Mouse (Mus musculus): ENCODE data around the gene Rev1.

The Rev1 gene

GRCm38 (mm10) chr1:38071326-38071725 lies 58.3 kb downstream of the Rev1 start:
- in situ Hi-C loops (cut with MboI, MseI): no loop called here

DNA sequence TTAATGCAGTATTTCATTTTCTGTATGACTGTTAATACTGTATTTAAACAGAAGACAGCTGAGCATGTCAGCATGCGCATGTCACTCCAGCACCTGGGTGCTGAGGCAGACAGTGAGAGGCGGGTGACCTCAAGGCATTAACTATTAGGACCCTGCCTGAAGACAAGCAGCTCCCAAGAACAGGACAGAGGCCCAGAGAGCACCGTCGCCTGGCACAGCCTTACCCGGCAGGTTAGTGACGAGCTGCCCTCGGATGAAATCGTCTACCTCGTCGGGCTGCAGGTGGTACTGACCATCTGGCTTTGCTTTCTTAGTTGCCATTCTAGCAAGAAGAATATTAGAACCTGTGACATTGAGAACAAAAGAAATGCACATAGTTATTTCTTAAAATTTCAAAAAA lies 62.3 kb downstream of the Rev1 start:
- in situ Hi-C loops (cut with MboI, MseI): loop anchor here (10.0 kb wide), 1 partner anchor 1472 kb away; no protein-coding TSS in a partner anchor

- in situ Hi-C loops (cut with MboI, MseI): loop anchor here (10.0 kb wide), 1 partner anchor 1467 kb away; no protein-coding TSS in a partner anchor
Observed at GRCm38 (mm10) chr1:38062156-38062555, 67.4 kb downstream of the Rev1 start.

DNA sequence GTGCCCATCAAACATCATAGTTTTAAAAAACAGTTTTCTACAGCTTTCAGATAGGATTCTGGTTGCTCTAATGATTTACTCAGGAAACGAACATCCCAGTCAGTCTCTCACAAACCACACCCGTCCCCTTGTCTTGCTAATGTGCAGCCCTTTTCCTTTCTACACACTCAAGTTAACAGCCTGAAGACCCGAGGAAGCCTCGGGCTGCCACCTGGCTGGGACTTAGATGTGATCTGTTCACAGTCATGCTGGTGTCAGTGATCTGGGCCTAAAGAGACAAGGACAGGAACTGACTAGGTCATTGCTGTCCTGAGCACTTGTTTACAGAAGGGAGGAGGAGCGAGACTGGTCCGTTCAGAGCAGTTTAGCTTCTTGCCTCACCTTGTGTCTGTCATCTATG lies 71.2 kb downstream of the Rev1 start:
- in situ Hi-C loops (cut with MboI, MseI): no loop called here

DNA sequence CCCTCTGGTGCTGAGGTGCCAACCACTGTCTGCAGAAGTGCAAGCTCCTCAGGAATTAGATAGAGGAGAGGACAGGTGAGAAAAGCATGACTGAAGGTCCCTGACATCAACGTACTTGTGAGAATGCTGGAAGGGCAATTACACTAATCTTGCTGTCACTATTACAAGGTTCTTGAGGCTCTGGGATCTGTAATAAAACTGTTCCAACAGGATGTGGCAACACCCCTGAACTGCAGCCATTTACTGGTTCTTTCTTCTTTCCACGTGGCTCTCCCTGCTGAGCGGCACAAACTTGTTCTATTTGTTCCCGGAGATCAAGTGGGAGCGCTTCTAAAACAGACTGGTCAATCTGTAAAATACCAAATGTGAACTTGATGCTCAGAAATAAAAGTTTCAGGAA lies 74.4 kb downstream of the Rev1 start:
- in situ Hi-C loops (cut with MboI, MseI): no loop called here

DNA sequence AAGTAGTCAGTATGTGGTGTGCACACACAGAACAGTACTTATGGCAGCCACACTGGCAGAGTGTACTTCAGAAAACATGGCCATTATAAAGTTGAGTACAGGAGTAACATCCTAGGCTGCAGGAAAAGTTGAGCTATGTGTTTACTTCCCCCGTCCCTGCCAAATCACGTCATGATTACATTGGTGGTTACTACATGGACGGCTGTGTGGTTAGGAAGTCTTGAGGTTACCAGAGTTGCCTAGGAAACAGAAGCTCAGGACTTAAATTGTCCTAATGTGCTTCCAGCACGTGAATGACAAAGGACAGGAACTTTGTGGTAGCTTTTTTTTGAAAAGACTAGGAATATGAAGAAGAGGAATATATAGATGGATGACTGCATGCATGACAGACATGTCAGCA lies 80.0 kb downstream of the Rev1 start:
- in situ Hi-C loops (cut with MboI, MseI): no loop called here

- in situ Hi-C loops (cut with MboI, MseI): no loop called here
Observed at GRCm38 (mm10) chr1:38048121-38048520, 81.5 kb downstream of the Rev1 start.

GRCm38 (mm10) chr1:38038898-38039297 lies 90.7 kb downstream of the Rev1 start:
- in situ Hi-C loops (cut with MboI, MseI): no loop called here

GRCm38 (mm10) chr1:38037375-38037774 lies 92.2 kb downstream of the Rev1 start:
- in situ Hi-C loops (cut with MboI, MseI): no loop called here

DNA sequence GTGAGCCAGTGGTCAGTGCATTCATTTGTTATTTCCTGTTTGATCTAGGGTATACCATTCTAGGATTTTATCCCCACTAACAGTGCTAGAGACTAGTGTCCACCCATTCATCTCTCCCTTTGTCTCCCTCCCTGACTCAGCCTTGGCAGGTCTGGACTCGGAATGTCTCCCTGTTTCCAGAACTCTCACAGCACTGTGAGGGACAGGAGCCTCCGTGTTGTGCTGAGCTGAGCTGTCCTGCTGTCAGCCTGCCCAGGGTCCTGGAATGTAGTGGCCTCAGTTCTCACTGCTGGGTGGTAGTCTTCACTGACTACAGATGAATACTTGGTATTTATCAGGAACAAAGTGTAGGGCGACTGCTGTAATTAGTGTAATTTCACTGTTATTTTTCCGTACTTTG lies 94.1 kb downstream of the Rev1 start:
- in situ Hi-C loops (cut with MboI, MseI): no loop called here

DNA sequence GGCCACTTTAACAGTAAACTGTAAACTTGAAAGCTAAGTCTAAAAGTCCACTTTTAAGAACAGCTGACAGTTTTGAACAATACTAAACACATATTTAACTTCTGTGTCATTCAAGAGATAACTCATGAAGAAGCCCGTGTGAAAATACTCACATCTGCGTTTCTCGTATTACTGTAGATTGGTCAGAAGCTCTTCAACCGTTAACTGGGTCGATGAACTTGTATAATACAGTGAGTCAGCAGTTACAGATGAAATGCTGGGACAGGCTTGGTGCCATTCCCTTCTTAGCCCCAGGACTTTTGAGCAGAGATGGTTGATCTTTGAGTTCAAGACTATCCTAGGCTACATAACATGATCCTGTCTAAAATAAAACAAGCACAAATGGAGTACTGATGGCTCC lies 98.2 kb downstream of the Rev1 start:
- in situ Hi-C loops (cut with MboI, MseI): no loop called here

GRCm38 (mm10) chr1:38027301-38027700 lies 102.3 kb downstream of the Rev1 start:
- in situ Hi-C loops (cut with MboI, MseI): no loop called here

DNA sequence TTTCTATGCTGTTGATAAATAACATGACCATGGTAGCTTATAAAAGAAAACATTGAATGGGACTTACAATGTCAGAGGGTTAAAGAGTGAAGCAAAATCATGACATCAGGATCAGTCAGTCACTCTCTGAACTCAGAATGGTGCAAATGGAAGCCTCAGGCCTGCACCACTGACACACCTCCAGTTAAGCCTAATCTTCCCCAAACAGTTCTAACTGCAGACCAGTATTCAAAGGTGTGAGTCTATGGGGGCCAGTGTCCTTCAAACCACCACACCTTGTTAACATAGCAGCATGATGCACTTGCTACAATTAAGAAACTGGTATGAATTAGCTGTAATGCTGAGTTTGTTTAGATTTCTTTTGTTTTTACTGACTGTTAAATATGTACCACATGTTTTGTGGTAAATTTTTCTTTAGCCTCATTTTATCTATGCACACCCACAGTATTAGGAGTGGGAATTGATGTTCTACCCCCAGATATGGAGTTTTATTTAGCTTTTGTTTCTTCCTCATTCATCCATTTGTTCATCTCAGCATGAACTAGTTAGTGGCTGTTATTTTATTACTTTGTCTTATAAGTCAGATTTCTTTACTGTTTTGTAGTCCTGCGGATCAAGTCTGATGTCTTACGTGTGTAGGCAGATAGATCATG lies 114.9 kb downstream of the Rev1 start:
- in situ Hi-C loops (cut with MboI, MseI): no loop called here

DNA sequence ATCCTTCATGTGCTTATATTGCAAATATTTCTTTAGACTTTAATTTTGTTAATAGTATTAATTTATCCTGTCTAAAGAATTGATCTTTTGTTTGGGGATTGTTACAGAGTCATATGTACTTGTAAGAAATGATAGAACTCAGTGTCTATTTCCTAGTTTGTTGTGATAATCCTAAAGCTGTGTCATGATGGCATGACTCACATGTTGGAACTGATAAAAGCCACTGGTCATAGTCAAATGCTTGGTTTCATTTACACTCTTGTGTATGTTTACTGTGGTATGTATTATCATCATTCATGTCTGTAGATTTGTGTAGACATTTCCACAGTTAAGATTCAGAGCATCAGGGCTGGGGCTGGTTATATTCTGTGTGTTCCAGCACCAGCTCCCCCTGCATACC lies 117.1 kb downstream of the Rev1 start:
- in situ Hi-C loops (cut with MboI, MseI): no loop called here

DNA sequence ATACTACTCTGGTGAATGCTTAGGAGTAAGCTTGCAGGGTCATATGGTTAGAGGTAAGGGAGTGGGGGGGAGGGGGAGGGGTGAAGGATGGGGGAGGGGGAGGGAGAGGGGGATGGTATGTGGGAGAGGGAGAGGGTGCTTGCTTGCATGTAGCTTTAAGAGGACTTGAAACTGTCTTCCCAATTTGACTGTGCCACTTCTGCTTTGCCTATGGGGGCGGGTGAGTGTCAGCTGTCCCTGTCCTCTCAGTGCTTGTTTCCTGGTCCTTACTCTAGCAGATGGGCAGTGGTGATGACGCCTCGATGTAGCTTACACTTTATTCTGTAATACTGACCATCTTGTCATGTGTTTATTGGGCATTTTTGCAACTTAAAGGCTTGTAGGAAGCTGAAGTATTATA lies 117.5 kb downstream of the Rev1 start:
- in situ Hi-C loops (cut with MboI, MseI): no loop called here

DNA sequence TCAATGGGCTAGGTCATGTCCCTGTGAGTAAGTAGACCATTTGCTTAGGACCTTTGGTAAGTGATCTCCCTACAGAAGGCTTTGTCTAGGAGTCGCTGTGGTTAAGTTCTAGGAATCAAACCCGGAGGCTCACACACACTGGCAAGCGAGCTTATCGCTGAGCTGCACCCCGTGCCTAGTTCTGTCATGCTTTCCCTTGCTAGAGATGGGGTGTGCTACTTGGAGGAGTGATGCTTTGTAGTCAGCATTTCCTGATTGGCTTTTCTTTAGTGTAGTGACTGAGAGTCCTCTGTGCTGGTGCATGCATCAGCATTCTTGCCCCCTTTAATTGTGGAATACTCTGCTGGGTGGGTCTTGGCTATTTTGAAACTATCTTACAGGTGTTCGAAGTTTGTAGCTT lies 118.0 kb downstream of the Rev1 start:
- in situ Hi-C loops (cut with MboI, MseI): no loop called here

DNA sequence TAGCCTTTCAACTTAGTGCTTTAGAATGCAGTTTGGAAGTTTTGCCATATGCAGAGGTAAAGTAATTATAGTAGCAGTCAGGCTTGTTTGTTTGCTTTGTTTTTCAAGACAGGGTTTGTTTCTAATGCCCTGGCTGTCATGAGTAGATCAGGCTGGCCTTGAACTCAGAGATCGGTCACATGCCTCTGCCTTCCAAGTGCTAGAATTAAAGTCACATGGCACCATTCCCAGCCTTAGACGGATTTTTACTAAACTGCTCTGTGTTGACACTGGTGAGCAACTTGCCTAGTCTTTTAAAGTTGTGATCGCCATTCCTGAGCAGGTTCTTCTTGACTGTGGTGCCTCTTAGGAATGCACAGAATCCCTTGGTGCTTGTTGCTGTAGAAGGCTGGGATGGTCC lies 122.9 kb downstream of the Rev1 start:
- in situ Hi-C loops (cut with MboI, MseI): loop anchor here (10.0 kb wide), 1 partner anchor 1218 kb away; no protein-coding TSS in a partner anchor

- in situ Hi-C loops (cut with MboI, MseI): loop anchor here (10.0 kb wide), 1 partner anchor 1222 kb away; no protein-coding TSS in a partner anchor
Observed at GRCm38 (mm10) chr1:38003046-38003445, 126.6 kb downstream of the Rev1 start.
